Mouse (Mus musculus) bone marrow, adult 2 months (tissue): ENCODE measurements at regions not wholly inside any gene's neighbourhood (a gene's known extent, or its start where the extent isn't known, plus 50 kb on each side); places are given as distances from the start of the nearest gene placed in this dataset.

Experiments
- CTCF ChIP-seq: fragments of 200-500 bp; IDR thresholded peaks from 2 replicates; pipeline ENCODE4 v1.5.1; 2011; ENCODE audit warnings: low read length, control low read depth; ENCODE audit not compliant: control insufficient read depth, insufficient read depth
- POLR2A ChIP-seq: fragments of 200-500 bp; IDR thresholded peaks from 2 replicates; pipeline ENCODE4 v1.6.1; 2011; ENCODE audit warnings: low read depth, mild to moderate bottlenecking, control low read depth, low read length, borderline replicate concordance; ENCODE audit not compliant: control insufficient read depth

GRCm38 (mm10) chr9:61019938-61020337 is 225.6 kb downstream of the Uaca start:
- TF ChIP-seq CTCF = peak; percentile 67
- no peak for TF ChIP-seq POLR2A
